Mouse (Mus musculus) heart, adult 11 months (tissue): Measurements from ENCODE around the gene 1700049E17Rik2.
"Not testable (repeated sequence)": the region's sequence is repeated elsewhere in the genome, so short reads cannot be mapped to it uniquely, and the experiment has no call there.

ENCODE experiments used
- DNase-seq: peaks from one replicate; pipeline ENCODE4 v3.0.0; 2022

The 1700049E17Rik2 gene

GRCm38 (mm10) chr14:41572911-41573310 is at the start of gene 1700049E17Rik2:
Gene 1700049E17Rik2, plus strand, starts transcription at chr14:41573211.
- DNase-seq, result not testable (repeated sequence)

DNA sequence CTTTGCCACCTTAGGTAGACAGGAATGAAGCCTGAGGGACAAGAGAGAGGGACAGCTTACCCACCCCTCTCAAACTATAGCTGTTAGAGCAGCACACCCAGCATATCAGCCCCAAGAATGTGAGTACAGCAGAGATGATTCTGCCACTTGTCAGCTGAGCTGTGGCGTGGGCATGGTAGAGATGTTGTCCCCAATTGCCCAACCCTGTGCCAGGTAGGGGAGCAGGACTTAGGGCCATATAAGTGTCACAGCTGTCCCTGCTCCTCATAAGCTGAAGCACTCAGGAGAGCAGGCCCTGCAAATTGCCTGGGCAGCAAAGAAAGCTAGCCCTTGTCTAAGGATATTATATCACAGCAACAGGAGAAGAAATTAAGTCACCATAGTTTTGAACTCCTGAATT is 48.3 kb upstream of the 1700049E17Rik2 start:
- peak; percentile 87 for DNase-seq

DNA sequence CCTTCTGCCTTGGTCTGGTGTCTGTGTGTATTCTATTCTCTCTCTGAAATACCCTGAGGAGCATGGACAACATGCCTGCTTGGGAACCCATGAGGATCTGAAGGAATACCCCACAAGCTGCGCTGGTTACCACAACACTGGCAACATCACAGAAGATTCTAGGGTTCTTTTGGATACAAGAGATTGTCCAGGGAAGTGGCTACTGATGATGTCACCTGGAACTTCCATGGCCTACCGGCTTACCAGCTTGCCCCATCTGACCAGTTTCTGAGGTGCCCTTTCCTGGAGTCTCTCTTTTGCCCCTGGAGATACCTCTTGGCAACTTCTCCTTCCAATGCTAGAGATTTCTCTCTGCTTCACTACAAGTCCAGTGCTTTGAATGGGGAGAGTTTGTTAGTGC is 17.5 kb upstream of the 1700049E17Rik2 start, which contains the start of gene Gm7970:
Gene Gm7970, minus strand, starts transcription at position 101 of the 400 bp plus-strand sequence.
- DNase-seq, result not testable (repeated sequence)

DNA sequence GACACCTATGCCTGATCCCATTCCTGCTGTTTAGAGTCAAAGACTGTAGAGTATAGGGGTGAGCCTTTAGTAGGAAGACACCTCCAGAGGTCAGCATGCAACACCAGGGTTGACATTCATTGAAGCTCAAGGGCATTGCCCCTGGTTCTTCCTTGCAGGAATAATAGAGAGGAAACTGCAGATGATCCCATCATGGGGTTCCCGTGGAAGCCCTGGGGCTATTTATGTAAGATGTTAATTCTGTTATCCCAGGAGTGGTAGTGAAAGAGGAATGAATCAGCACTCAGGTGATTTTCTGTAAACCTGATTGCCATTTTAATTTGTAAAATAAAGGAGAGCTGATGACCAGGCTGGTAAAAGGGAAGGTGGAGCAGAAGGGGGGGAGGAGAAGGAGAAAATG is 13.3 kb downstream of the 1700049E17Rik2 start:
- DNase-seq, result peak; percentile 45

- DNase-seq, result peak; percentile 85
Observed at GRCm38 (mm10) chr14:41600935-41601334, 27.9 kb downstream of the 1700049E17Rik2 start.

- DNase-seq, result peak; percentile 89
Observed at GRCm38 (mm10) chr14:41610690-41611089, 37.7 kb downstream of the 1700049E17Rik2 start.

DNA sequence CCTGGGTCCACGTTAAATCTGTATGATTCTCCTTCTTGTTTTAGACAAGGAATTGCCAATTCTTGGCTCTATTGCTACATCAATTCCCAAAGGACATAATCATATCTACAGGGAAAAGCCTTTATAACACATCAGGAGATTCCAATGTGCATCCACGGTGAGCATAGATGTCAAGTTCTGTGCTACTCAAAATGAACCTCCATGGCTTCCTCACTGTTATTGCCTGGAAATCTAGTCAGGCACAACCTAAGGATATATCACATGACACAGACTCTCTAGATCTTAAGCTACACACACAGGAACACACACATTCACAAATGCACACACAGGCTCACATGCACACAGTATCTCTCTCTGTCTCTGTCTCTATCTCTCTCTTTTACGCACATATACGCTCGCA is 49.5 kb downstream of the 1700049E17Rik2 start:
- DNase-seq, result peak; percentile 86

- not testable (repeated sequence) for DNase-seq
Observed at GRCm38 (mm10) chr14:41624512-41624911, 51.5 kb downstream of the 1700049E17Rik2 start, which contains the start of gene Gm3072. Gene Gm3072, minus strand, starts transcription at chr14:41624612.

DNA sequence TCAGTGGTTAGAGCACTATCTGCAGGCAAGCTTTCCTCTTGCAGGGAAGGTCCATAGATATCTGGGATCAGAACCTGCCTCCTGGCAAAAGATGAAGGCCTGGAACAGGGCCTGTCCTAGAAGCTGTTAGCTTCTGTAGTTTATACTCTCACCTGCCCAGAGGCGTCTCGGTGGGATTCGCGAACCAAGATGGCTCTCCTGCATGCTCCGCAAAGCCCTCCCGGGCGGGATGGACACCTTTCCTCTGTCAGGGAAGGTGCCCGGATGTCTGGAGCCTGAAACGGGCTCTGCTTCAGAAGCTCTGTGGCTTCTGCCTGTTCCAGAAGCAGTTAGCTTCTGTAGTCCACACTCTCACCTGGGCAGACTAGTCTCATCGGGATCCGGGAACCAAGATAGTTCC is 57.1 kb downstream of the 1700049E17Rik2 start:
- DNase-seq, result peak; percentile 84
